Mouse (Mus musculus) CD8-positive naive resting alpha-beta T cell, adult 2 months (primary cell): ENCODE measurements around the gene Trim31.

ENCODE experiments used
- DNase-seq, 2 experiments: peaks; one replicate each; pipeline ENCODE4 v3.0.0; 2022; ENCODE audit warnings: low read depth in 2 of 2, low spot score in 2 of 2

Gene Trim31

GRCm38 (mm10) chr17:36893387-36893786, 4.5 kb upstream of the Trim31 start:
- no peak for DNase-seq

- DNase-seq, result no peak
Measured at GRCm38 (mm10) chr17:36896583-36896982, 1.3 kb upstream of the Trim31 start.

GRCm38 (mm10) chr17:36897065-36897464, 853 bp upstream of the Trim31 start:
- DNase-seq, result no peak

- DNase-seq, result no peak
Measured at GRCm38 (mm10) chr17:36899376-36899775, 1.5 kb downstream of the Trim31 start.

DNA sequence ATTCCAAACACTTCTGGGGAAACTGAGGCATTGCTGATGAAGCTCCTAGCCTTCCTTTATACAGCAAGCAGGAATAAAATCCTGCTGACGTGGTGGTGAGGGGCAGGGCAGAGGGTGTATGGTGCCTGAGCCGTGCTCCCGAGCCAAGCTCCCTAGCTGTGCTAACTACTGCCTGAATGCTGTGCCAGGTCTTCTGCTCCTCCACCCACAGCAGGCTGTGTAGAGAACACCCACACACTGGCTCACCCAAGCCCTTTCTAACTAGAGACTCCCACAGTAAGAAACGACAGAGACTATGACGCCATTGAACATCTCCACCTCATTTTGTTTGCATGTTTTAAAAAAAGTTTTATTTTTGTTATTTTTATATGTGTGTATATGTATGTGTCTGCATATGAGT, 2.1 kb downstream of the Trim31 start:
- DNase-seq, result no peak

DNA sequence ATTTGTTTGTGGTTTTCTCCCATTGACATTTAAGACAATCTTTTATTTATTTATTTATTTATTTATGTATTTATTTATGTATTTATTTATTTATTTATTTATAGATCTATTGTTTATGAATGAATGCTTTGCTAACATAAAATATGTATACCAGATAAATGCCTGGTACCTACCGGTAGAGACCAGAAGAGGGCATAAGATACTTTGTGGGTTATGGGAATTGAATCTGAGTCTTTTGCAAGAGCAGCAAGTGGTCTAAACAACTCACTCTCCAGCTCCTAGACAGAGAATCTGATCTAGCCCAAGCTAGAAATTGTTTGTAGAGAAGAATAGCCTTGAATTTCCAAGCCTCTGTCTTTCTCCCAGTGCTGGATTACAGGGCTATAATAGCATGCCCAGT, 2.8 kb downstream of the Trim31 start:
- DNase-seq, result no peak

DNA sequence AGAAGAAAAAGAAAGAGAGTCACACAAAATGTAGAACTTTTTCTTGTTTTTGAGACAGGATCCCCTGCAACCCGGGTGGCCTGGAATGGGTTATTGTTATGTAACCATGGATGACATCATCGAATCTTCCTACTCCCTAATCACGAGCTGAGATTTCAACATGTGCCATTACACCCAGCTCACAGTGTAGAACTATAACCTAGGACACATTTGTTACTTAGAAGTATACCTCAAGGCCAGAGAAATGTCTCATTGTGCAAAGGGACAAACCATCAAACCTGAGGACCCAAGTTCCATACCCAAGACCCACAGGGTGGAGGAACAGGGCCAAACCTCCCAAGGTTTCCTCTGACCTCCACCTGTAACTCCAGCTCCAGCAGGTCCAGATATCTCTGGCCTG, 5.7 kb downstream of the Trim31 start:
- DNase-seq, result no peak

DNA sequence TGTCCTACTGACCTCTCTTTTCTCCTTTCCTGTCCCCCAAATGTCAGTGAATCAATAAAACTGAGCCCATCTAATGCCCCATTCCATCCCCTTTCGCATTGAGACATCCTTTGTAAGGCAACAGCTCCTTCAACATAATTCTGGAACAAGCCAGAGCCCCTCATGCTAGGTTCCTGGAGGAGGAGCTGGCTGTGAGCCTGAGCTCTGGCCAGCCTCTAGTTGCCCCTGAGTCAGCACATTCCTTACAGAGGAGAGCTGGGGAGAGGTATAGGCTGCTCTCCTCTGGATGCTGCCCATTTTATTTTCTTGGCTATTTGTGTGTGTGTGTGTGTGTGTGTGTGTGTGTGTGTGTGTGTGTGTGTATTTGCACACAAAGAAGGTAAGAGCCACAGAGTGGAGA, 10.3 kb downstream of the Trim31 start:
- DNase-seq, result no peak

GRCm38 (mm10) chr17:36909802-36910201, 11.9 kb downstream of the Trim31 start:
- DNase-seq, result no peak

DNA sequence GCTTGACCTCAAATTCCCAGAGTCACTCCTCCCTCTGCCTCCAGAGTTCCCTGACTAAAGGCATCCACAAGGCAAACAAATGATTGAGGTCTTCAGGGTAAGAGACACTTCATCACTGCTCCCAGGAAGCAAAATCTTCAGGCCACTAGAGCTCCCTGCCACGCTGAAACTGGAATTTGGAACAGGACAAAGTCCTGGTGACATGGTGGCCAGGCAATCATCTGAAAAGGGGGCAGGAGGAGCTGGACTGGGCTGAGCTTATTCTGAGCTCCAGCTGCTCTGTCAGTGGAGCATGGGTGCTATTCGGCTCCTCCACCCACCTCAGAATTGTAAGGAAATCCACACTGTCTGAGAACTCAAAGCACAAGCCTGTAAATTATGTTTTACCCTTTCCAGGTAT, 14.1 kb downstream of the Trim31 start:
- no peak for DNase-seq

DNA sequence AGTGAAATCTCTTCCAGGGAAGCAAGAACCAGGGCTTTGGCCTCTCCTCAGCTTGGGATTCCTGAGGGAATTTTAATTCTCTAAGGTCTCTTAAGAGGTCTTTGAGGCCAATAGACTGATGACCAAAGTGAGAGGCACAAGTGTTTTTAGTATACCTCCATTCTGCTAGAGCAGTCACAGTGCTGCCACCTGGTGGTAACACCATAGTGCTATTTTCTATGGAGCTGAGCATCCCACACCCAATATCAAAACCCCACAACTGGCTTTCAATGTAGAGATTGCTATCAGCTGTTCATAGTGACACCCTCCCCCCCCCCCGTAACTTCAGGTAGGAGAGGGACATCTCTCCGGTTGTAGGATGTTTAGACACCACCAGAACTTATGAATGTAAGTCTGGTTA, 16.2 kb downstream of the Trim31 start:
- peak; percentile 44 to 73 for DNase-seq

DNA sequence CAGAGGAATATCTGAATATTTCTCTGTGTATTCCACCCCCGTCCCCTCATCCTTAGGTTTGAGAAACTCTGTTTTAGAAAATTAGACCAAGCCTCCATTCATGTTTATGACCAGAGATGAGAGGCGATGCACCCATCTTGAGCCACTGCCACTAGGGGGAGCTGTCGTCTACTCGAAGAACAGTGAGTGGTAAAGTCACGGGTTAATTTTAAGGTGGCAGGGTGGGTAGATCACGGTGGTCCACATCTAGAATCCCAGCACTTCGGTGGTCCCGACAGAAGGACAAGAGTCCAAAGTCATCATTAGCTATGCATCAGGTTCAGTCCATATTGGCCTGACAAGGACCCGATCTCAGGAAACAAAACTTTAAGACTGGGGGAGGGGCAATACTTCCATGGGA, 17.2 kb downstream of the Trim31 start:
- DNase-seq, result peak; percentile 17 to 39

DNA sequence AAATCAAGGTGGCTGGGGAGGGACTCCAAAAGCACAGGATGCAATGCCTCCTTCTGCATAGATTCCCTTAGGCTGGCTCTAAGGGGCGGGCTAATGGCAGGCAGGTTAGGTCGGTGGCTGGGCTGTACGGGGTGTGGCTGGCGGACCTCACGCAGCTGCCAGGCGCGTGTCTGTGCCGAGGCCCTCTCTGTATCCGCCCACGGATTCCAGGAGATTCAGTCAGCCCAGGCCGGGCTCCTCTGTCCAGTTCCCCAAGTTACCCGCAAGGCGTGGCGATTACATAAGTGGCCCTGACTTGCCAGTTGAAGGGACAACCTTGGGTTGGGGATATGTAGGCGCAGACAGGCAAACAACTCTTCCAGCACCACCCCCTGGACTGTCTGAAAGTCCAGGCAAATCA, 22.3 kb downstream of the Trim31 start:
- no peak for DNase-seq

- DNase-seq, result no peak
Measured at GRCm38 (mm10) chr17:36922715-36923114, 24.8 kb downstream of the Trim31 start.

DNA sequence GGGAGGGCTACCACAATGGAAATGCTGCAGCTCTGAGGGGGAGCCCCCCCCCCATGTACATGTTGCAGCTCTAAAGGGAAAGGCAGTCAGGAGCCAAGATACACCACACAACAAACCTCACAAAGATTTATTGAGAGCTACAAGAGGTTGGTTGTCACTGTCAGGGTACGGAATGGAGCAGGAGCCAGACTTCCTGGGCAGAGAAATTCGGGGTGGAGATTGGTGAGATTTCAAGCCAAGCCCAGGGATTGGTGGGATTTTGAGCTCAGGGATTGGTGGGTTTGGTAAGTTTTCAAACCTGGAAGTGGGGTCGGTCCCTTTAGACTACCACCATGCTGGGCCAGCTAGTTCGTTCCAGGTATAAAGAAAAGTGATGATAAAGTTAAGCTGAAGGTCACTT, 25.6 kb downstream of the Trim31 start:
- no peak for DNase-seq

DNA sequence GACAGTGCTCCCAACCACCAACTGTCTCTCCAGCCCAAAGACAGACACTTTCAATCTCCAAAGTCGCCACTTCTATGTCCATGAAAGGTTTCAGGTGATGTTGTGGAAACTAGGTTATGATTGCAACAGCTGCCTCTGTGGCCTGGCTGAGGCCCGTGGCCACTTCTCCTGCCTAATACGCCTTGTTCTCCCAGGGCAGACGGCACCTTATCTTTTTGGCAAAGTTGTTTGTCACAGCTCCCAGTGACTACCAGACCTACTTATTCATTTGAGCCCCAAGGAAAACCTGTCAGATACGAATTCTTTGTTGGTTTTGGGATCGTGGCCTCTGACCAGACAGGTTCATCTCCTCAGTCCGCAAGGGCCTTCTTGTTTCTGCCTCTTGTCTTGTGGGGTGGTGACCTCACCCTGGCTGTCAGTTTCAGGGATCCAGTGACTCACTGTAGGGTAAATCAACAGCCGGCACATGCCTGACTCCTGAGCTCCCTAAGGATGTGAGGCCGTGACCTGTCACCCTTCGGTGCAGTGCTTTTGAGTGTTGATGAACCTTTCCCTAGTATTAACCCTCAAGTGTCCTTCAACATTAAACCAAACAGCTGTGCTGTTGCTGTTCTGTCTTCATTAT, 29.7 kb downstream of the Trim31 start:
- no peak for DNase-seq

DNA sequence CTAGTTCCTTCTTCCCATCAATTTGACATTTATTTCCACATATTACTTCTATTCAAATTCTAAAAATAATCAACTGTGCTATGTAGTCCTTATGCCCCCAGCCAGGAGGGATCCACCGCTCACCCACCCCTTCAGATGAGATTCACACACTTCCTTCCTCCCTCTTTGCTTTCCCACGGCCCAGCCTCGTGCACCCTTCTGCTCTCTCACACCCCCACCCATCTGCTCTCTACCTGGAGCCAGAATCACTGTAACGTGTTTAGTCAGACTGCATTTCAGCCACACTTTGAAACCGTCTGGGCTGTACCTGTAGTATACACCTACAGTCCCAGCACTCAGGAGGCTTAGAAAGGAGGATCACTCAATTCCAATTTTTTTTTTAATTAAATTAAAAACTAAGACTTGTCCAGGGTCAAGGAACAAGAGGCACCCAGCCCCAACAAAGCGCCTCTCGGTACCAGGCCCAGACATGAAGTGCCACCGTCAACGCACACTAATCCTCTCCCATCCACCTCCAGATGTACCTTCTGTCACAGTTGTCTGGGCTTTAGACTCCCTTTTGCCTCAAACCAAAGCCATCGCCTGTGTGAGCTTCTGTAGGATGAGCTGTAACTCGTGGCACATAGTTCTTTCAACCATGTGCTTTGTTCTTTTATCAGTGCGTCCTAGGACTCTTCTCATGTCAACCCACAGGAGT, 31.5 kb downstream of the Trim31 start:
- no peak for DNase-seq

DNA sequence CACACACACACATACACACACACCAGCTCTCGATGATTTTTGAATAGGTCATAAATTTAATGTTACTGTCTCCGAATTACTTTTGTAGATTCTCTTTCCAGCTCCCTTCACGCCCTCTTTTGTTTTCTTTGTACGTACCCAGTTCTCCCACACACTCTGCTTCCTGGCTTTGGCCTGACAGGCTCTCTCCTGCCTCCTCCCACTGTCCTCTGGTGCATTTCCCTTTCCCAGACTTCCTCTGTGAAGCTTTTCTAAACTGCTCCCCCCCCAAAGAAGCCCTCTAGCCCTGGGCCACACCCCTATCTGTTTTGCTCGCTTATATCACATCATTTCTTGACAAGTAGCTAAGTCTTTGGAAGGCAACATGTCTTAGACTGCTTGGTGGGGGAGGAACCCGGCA, 32.3 kb downstream of the Trim31 start:
- DNase-seq, result no peak

- no peak for DNase-seq
Measured at GRCm38 (mm10) chr17:36931130-36931529, 33.2 kb downstream of the Trim31 start.

DNA sequence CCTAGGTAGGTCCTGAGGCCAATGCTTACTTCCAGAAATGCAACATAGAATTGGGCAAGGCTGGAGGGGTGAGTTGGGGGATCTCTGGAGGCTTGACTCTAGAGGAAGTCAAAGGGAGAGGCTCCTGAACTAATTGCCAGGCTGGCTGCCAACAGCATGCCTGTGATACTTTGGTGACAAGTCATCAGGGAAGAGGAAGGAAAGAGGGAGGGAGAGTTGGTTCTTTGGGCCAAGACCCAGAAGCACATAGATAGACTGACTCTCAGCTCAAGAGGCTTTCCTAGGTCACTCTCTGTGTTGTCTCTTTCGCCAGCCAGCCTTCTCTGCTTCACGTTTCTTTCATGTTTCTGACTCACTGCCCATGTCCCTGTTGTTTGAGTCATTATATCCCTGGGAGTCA, 33.9 kb downstream of the Trim31 start:
- DNase-seq, result no peak

DNA sequence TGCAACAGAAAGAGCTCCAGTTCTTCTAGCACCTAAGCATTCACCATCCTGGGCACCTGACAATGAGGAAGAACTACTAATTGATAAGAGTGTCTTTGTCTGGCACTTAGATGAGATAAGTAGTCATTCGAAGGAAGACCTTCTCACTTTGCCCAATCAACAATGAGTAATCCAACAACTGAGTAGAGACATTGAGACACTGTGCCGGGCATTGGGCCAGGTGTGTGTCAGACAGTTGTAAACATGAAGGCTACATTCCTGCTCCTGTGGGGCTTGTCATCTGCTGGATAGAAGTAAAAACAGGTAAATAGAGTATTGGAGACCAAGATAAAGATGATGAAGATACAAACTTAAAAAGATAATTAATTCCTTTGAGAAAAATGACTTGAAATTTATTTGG, 40.1 kb downstream of the Trim31 start:
- DNase-seq, result no peak

DNA sequence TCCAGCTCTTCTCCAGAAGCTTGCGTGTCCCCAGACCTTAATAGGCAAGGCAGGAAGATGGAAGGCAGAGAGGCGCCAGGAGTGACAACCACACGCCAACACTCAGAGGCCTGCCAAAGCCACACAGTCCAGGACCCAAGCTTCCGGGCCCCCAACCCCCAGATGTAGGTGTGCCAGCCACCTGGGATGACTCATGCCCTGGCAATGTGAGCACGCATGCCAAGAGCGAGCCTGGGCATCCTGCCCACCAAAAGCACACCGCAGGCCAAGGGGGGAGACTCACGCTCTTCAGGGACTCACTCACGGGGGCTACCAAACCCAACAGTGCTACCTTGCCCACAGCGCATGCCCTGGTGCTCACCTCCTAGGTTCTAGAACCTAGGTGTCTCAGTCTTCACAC, 44.5 kb downstream of the Trim31 start:
- peak; percentile 31 to 45 for DNase-seq

DNA sequence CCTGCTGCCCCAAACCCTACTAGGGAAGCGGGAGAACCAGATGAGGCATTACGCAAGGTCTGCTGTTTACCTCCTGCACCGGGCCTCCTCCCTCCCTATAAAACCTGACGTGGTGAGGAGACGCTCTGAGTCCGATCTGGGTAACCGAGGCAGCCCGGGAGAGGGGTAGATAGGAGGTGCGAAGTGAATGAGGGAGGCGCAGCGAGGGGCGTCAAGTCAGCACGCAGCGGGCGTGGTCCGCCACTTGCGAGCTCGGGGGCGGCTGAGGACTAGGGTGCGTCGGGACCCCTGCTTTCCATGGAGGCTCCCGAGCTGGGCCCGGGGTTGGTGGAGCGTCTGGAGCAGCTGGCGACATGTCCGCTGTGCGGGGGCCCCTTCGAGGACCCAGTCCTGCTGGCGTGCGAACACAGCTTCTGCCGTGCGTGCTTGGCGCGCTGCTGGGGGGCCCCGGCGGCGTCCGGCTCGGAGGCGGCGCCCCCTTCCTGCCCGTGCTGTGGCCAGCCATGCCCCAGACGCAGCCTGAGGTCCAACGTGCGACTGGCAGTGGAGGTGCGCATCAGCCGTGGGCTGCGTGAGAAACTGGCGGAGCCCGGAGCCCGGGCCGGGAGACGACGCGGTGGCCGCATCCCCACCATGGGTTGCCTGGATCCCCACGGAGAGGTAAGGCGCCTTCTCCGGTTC, 45.0 kb downstream of the Trim31 start, which contains the start of gene Rnf39:
TSS of gene Rnf39 (plus strand) at position 128 of the 681 bp plus-strand sequence.
- DNase-seq, result no peak
